Mouse (Mus musculus): ENCODE results near the gene Smad9.
A peak's percentile ranks its signal among the peaks of the same experiment; 100 is the strongest.

The Smad9 gene

GRCm38 (mm10) chr3:54755145-54756041 is at the start of gene Smad9:
Gene Smad9, plus strand, starts transcription at chr3:54755582.
- peak; percentile 33 to 42 for DNase-seq (ENCODE audit: low spot score in 2 of 2)

DNA sequence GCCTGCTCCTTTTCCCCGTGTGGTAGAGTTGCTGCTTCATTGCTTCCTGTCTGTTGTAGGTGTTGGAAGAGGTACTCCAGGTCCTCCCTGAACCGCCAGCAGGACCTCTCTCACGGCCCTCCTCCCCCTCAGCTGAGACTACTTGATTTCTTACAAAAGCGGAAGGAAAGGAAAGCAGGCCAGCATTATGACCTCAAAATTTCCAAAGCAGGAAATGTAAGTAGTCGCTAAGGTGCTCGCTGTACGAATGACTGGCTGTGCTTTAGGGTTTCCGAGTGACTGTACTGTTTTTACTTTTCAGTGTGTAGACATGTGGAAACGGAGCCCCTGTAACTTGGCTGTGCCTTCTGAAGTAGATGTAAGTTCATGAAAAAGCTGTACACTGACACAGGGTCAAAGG is 46.4 kb upstream of the Smad9 start:
- no peak for DNase-seq (ENCODE audit: low spot score in 2 of 2)

DNA sequence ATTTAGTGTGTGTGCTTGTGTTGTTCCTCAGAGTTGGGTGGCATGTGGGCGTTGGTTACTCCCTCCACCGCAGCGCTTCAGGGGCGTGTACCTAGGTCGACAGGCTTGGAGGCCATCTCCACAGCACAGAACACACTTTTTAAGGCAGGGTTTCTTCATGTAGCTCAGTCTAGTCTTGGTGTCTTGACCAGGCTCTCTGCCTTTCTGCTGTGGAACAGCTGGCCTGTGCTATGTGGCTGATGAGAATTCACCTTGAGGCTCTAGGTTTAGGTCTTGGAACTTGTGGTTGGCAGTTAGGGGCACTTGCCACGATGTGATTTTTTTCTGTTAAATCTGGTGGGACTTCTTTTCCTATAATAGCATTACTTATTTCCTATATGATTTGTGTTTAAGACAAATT is 41.1 kb upstream of the Smad9 start, which contains the start of gene Gm21958:
TSS of gene Gm21958 (minus strand) at position 101 of the 400 bp plus-strand sequence.
- DNase-seq (ENCODE audit: low spot score in 2 of 2): no peak

GRCm38 (mm10) chr3:54715461-54715860 is 39.9 kb upstream of the Smad9 start:
- DNase-seq (ENCODE audit: low spot score in 2 of 2): no peak

GRCm38 (mm10) chr3:54717348-54717747 is 38.0 kb upstream of the Smad9 start:
- no peak for DNase-seq (ENCODE audit: low spot score in 2 of 2)

DNA sequence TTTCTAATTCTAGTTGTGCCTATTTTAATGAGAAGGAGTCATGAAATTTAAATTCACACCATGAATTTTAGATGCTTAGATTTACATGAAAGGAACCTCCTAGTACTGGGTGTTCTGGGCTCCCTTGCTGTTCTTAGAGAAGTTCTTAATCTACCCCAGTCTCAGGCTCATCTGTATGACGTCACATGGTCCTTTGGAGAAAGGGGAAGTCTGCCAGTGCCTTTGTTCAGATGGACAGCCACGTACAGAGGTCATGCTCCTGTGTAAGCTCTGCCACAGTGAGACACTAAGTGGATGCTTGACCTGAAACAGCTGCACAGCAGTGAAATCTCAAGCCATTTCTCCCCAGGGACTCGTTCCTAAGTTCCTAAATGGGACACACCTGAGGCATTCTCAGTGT is 36.4 kb upstream of the Smad9 start:
- no peak for DNase-seq (ENCODE audit: low spot score in 2 of 2)

DNA sequence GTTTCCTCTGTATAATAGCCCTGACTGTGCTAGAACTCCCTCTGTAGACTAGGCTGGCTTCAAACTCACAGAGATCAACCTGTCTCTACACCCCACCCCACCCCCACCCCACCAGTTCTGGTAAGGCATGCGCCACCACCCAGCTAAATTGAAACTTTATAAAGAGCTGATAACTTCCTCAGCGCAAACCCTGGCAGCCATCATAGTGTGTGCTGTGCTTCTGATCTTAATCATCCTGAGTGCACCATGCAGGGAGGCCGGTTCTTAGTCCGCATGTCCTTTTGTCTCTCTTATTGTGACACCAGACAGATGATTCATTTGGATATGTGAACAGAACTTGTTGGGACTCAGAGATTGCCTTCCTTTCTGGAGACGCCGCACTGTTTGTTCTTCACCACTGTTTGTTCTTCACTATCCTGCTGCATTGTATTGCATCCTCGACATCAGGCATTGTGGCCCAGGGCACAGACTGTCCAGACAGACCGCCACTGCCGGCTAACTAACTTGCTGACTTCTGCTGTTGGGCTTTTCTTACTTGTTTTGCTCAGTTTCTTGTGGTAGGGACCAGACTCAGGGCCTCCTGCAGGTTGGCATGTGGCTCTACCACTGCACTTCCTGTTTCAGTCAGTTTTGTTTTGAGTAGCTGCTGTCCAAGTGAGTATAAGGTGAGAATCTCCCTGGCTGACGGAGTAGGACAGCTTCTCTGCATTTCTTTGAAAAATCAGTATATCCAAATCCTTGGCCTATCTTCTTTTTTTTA is 31.5 kb upstream of the Smad9 start:
- DNase-seq (ENCODE audit: low spot score in 2 of 2): no peak

DNA sequence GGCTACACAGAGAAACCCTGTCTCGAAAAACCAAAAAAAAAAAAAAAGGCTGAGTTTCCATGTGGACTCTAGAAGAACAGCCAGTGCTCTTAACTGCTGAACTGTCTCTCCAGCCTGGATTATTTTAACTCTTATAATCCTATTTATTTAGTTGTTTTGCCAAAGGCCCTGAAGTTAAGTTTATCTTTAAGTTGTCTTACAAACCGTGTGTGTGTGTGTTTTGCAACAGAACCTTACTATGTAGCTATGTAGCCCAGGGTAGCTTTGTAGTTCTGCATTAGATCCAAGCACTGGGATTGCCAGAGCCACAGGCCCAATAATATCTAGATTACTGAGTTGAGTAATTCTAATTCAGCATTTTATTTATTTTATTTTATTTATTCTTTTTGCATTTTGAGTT is 30.0 kb upstream of the Smad9 start:
- no peak for DNase-seq (ENCODE audit: low spot score in 2 of 2)

GRCm38 (mm10) chr3:54727588-54727987 is 27.8 kb upstream of the Smad9 start:
- DNase-seq (ENCODE audit: low spot score in 2 of 2): no peak

GRCm38 (mm10) chr3:54728100-54728499 is 27.3 kb upstream of the Smad9 start:
- no peak for DNase-seq (ENCODE audit: low spot score in 2 of 2)

DNA sequence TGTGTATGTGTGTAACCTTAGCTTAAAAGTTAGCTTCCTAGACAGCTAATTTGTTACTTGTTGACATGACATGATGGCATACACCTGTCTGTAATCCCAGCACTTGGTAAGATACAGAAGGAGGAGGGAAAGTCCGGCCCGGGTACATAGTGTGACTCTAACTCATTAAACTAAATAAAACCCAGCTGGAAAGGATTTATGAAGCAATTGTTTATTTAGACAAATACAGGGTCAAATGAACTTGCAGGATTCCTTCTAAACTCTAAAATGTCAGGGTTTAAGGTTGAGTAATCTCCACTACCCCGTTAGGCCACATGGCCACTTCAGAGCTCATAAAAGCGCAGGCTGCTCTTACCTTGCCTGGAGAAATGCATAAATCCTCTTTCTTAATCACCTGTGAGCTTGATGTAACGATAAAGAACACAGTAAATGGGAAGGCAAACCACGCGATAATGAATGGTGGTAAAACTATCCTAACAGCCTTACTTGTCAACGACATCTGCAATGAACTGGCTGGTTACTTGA is 23.7 kb upstream of the Smad9 start:
- DNase-seq (ENCODE audit: low spot score in 2 of 2): no peak

DNA sequence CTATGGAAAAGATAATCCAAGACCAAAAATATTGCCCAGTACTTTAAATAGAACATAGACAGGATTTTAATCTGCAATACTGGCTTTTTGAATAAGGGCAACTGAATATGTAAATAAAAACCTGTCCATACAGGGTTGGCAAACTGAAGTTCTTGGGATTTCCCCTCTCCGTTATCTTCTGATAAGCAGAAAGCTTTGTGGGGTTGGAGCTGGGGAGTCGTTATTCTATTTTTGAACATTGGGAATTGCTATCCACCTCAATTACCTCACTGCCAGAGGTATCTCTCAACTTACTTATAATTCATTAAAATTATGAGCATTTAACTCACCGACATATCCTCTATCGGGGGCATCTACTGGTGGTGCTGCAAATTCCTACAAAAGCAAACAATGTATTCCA is 23.0 kb upstream of the Smad9 start:
- no peak for DNase-seq (ENCODE audit: low spot score in 2 of 2)

- peak; percentile 57 to 90 for DNase-seq (ENCODE audit: low spot score in 2 of 2)
Observed at GRCm38 (mm10) chr3:54734411-54735246, 20.8 kb upstream of the Smad9 start.

DNA sequence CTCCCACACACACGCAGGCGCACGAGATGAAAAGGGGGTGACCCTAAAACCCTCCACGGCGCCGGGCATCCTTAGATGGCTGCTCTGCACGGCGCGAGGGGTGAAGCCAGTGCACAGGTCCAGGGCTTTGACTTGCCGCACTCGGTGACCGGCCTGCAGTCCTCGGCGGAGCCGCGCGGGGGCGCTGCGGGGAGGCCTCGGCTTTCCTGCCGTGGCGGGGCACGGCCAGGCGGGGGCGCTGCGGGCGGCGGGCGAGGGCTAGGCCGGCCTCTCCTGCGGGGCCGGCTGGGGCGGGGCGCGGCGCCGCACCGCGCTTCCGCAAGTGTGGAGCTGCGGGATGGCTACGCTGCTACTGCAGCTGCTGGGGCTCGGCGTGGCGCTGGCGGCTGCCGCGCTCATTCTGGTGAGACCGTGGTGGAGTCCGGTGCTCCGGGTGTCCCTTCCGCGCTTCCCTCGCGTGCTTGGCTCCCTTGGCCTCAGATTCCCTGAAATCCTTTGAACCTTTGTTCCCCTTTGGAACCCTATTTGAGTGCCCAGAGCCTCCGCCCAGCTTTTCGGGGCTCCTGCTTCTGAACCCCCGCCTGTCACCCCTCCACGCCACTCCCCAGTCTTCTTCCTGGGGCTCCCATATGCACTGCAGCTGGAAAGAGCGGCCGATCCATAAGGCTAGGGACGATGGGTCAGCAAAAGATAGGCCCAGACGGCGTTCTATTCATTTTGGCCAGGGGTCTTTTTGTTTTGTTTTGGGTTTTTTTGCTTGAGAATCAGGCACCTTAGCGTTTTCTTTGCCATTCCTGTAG is 19.9 kb upstream of the Smad9 start, which contains the start of the genes Exosc8 and Alg5:
TSS of gene Exosc8 (minus strand) at position 147 of the 800 bp plus-strand sequence.
TSS of gene Alg5 (plus strand) at position 293 of the 800 bp plus-strand sequence.
- peak; percentile 79 to 91 for DNase-seq (ENCODE audit: low spot score in 2 of 2)

GRCm38 (mm10) chr3:54736101-54736927 is 19.1 kb upstream of the Smad9 start:
- no peak for DNase-seq (ENCODE audit: low spot score in 2 of 2)

- no peak for DNase-seq (ENCODE audit: low spot score in 2 of 2)
Observed at GRCm38 (mm10) chr3:54737317-54737716, 18.1 kb upstream of the Smad9 start.

- no peak for DNase-seq (ENCODE audit: low spot score in 2 of 2)
Observed at GRCm38 (mm10) chr3:54741965-54742364, 13.4 kb upstream of the Smad9 start.

DNA sequence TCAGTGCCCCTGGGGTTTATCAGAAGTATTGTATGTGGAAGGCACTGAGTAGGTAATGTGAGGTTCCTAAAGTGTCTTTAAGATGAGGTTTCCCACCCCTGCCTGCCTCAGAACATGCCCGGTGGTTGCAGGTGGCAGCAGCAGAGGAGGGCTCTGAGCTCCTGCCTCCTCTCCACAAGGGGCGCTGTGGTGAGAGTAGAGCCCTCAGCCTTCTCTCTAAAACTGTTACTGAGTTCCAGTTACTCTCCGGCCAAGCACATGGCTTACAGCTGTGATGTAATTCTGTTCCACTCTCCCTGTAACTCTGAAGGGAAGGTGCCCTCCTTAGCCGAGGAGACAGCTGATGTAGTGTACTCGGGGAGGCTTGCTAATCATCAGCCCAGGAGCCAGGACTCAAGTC is 9.6 kb upstream of the Smad9 start:
- DNase-seq (ENCODE audit: low spot score in 2 of 2): no peak

GRCm38 (mm10) chr3:54753411-54753810 is 2.0 kb upstream of the Smad9 start:
- no peak for DNase-seq (ENCODE audit: low spot score in 2 of 2)

- peak in 1 of 2 experiments; percentile 32 for DNase-seq (ENCODE audit: low spot score in 2 of 2)
Observed at GRCm38 (mm10) chr3:54756058-54756457, 676 bp downstream of the Smad9 start.
